Mouse (Mus musculus): ENCODE results near the gene Cypt1.

Gene Cypt1

DNA sequence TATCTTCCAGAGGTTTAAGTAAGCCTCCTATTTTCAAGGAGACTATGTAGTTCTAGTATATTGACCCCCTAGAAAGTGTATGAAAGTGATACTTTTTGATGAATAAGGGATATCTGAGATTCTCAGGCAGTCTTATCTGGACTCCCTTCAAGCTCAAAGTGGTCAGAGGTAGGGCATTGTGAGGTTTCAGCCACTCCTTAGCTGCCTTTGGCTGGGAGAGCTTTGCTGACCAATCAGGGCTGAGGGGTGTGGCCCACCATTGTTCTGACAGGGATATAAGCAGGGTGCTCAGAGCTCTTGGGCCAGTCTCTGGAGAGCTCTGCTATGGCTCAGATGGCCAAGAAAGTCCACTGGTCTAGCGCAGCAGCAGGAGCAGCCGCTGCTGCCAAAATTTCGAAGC is at the start of gene Cypt1:
TSS of gene Cypt1 (plus strand) at position 301 of the 400 bp plus-strand sequence.
- DNase-seq (ENCODE audit: low read depth, low spot score) = no peak

DNA sequence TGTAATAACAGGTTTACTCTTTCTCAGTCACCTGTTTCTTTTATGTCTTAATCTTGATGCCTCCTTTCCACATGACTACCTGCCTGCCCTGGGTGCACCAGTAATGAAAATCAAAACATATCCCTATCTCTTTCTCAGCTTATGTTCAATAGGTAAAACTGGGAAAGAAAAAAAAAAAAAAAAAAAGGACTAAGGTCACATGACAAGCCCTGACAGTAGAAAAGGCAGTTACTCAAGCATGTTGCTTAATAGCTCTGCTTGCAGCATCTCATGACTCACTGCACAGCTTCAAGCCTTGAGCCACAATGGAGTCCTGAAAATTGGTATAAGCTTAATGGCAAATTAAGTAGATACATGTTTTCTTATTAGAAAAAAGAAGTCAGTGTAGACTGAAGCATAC is 24.1 kb downstream of the Cypt1 start:
- DNase-seq (ENCODE audit: low read depth, low spot score) = no peak

DNA sequence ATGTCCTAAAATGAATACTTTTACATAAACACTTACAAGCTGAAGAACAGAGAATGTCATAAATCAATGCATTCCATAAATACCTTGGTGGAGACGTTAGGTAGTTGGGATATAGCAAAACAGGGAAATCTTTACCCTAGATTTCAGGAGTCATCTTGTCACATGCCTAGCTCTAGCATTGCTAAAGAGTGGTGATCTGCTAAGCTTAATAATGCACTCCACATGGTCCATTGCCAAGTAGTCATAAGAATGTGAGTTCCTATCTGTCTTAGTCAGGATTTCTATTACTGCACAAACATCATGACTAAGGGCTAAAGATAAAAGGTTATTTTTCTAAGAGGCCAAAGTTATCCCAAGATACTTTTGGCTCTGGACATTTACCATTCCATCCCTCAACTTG is 34.4 kb downstream of the Cypt1 start:
- DNase-seq (ENCODE audit: low read depth, low spot score) = no peak

DNA sequence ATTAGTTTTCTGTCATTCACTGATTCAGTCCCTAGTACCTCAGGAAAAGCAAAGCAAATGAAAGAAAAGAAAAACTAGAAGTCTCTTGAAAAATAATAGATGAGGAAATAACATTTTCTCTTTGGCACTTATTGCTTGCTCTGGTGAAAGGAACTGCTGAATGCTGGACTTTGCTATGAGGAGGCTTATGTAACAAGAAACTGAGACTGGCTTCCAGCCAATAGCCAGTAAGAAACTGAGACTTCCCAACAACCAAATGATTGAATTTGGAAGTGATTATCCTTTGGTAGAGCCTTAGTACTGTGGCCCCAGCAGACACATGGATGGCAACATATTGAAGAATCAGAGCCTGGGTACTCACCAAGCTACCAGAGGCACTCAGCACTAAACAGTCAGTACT is 35.8 kb downstream of the Cypt1 start:
- DNase-seq (ENCODE audit: low read depth, low spot score) = no peak

All from brain, embryonic 18.5 days (tissue).